19 mouse cellular contexts compared by ENCODE assay signal in the genomic region with DNA sequence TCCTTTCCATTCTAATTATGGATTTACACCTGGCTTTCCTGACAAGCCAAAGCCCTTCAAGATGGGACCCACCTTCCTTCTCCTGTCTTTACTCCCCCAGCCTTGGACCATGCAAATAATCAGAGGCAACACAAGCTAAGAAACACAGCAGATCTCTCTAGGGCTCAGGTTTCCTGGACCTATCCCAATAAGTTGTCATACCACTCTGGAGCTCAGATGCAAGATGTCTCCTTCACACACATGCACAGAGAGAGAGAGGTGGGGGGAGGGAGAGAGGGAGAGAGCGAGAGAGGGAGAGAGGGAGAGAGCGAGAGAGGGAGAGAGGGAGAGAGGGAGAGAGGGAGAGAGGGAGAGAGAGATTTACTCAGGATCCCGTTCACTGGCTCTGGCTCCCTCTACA. TPM values are rescaled to one million over a fixed set of nuclear protein-coding genes. Genes with fewer than 3 reads are reported as not detected.
DNase-seq lines count a peak whose midpoint lies in the region; ATAC-seq and TF ChIP-seq lines count a peak whose summit lies in the region.
"Had no signal": no experiment of that assay in that cellular context is flagged by ENCODE, and none has a peak within 500 bp of the region (broad histone marks: within the 10 kb centered on the region; RNA-seq: fewer than 3 reads in every experiment).

No protein-coding gene starts in this region.

- no peak overlapping the region for H3K4me2 ChIP-seq in kidney, embryonic 15.5 days
- no peak overlapping the region for H3K4me2 ChIP-seq in lung, postnatal 0 days (replicated peaks; ENCODE audit: low read depth, low read length)
- no peak overlapping the region for H3K4me2 ChIP-seq in midbrain, postnatal 0 days (ENCODE audit: low read depth, low read length, poor library complexity, severe bottlenecking)
- H3K4me2 ChIP-seq: heart, embryonic 11.5 days had no signal

- DNase-seq in kidney, postnatal 4 days: no peak
- peak; percentile 30 for DNase-seq in lung, postnatal 0 days (ENCODE audit: low spot score)
- no peak for DNase-seq in lung, postnatal 25 days (ENCODE audit: low spot score)
- DNase-seq in midbrain, postnatal 0 days (ENCODE audit: low spot score): no peak
- no peak for DNase-seq in urinary bladder, adult 18-20 months (ENCODE audit: low spot score in 2 of 2)
- DNase-seq: adrenal gland, adult 8-10 months; cerebellum, adult 9-10 months; gastrocnemius, postnatal 25 days; heart, postnatal 4 days; kidney, postnatal 36 days; layer of hippocampus, postnatal 36 days had no signal

- ATAC-seq in kidney, embryonic 15.5 days (replicated peaks; ENCODE audit: low FRiP score): no peak
- peak; percentile 34; the same call in 1 of the 2 replicates for ATAC-seq in lung, postnatal 0 days
- ATAC-seq in midbrain, postnatal 0 days (ENCODE audit: low FRiP score): no peak
- ATAC-seq: CD4-positive, CD25-positive, alpha-beta regulatory T cell, adult 4 months had no signal

- TF ChIP-seq CTCF in lung, postnatal 0 days (IDR thresholded peaks at IDR 0.05): no peak
- TF ChIP-seq CTCF in cortical plate, adult 2 months (IDR thresholded peaks at IDR 0.05; ENCODE audit: extremely low read depth, insufficient read depth, low read length): no peak
- TF ChIP-seq CTCF in midbrain, postnatal 0 days (IDR thresholded peaks at IDR 0.05): no peak

- no peak for TF ChIP-seq POLR2A in cortical plate, adult 2 months (IDR thresholded peaks at IDR 0.05; ENCODE audit: extremely low read depth, insufficient read depth, low read length)

- no peaks in the 10 kb centered on the region for H3K27me3 ChIP-seq in kidney, embryonic 15.5 days
- H3K27me3 ChIP-seq in lung, postnatal 0 days (replicated peaks; ENCODE audit: insufficient read depth, low read length): no peaks in the 10 kb centered on the region
- H3K27me3 ChIP-seq in midbrain, postnatal 0 days (ENCODE audit: insufficient read depth, low read length): no peaks in the 10 kb centered on the region

- H3K4me3 ChIP-seq in kidney, embryonic 15.5 days (replicated peaks): no peak overlapping the region
- H3K4me3 ChIP-seq in lung, postnatal 0 days (ENCODE audit: low read depth, low read length): no peak overlapping the region
- H3K4me3 ChIP-seq in cortical plate, adult 2 months (ENCODE audit: insufficient read depth, low read length): no peak overlapping the region
- H3K4me3 ChIP-seq in midbrain, postnatal 0 days (ENCODE audit: low read depth, low read length): no peak overlapping the region
- H3K4me3 ChIP-seq: erythroblast, embryonic 14.5 days; megakaryocyte, embryonic 14.5 days had no signal

- H3K36me3 ChIP-seq in kidney, embryonic 15.5 days: no peaks in the 10 kb centered on the region
- H3K36me3 ChIP-seq in lung, postnatal 0 days (ENCODE audit: insufficient read depth, low read length): no peaks in the 10 kb centered on the region
- H3K36me3 ChIP-seq in midbrain, postnatal 0 days (ENCODE audit: insufficient read depth, low read length): no peaks in the 10 kb centered on the region

- no peak for TF ChIP-seq EP300 in lung, postnatal 0 days (IDR thresholded peaks at IDR 0.05)

- H3K9me3 ChIP-seq in kidney, embryonic 15.5 days (replicated peaks): no peaks in the 10 kb centered on the region
- H3K9me3 ChIP-seq in lung, postnatal 0 days (ENCODE audit: low read length): no peaks in the 10 kb centered on the region
- H3K9me3 ChIP-seq in midbrain, postnatal 0 days (ENCODE audit: low read length): no peaks in the 10 kb centered on the region
- H3K9me3 ChIP-seq: megakaryocyte, embryonic 14.5 days had no signal

- H3K9ac ChIP-seq in kidney, embryonic 15.5 days: no peak overlapping the region
- H3K9ac ChIP-seq in lung, postnatal 0 days (replicated peaks; ENCODE audit: low read depth): no peak overlapping the region
- no peak overlapping the region for H3K9ac ChIP-seq in midbrain, postnatal 0 days (replicated peaks; ENCODE audit: low read length, poor library complexity, severe bottlenecking)
- H3K9ac ChIP-seq: liver, embryonic 14.5 days had no signal

- 20% methylated on average over 2 of the region's 3 CpGs for WGBS in kidney, embryonic 15.5 days
- 8% methylated on average over 1 of the region's 3 CpGs for WGBS in lung, postnatal 0 days
- 31% methylated on average over 1 of the region's 3 CpGs for WGBS in midbrain, postnatal 0 days

- H3K4me1 ChIP-seq in kidney, embryonic 15.5 days: peaks cover 71% of the 10 kb centered on the region
- no peaks in the 10 kb centered on the region for H3K4me1 ChIP-seq in lung, postnatal 0 days (ENCODE audit: insufficient read depth, low read depth, low read length)
- peaks cover 11% of the 10 kb centered on the region for H3K4me1 ChIP-seq in cortical plate, adult 2 months (ENCODE audit: control insufficient read depth, insufficient read depth, low read length)
- H3K4me1 ChIP-seq in midbrain, postnatal 0 days (ENCODE audit: insufficient read depth, low read length): peaks cover 33% of the 10 kb centered on the region

- peak overlapping the region; percentile 96 for H3K27ac ChIP-seq in kidney, embryonic 15.5 days
- no peak overlapping the region for H3K27ac ChIP-seq in lung, postnatal 0 days (ENCODE audit: low read length)
- H3K27ac ChIP-seq in cortical plate, adult 2 months (ENCODE audit: insufficient read depth, low read length): peak overlapping the region; percentile 40; the same call in 1 of the 2 replicates
- peak overlapping the region; percentile 90 for H3K27ac ChIP-seq in midbrain, postnatal 0 days (ENCODE audit: low read depth, low read length)
- H3K27ac ChIP-seq: liver, embryonic 14.5 days had no signal

RNA-seq across cellular contexts. Expression of a gene that starts 10.1 kb away (rescaled TPM):
- polyA plus RNA-seq in kidney, embryonic 15.5 days (2015; fragmentation: Nextera tagmentation; extraction: Ambion mirVana): 5.8 and 6.0 TPM in 2 replicates
- polyA plus RNA-seq in lung, postnatal 0 days (2015; fragmentation: Nextera tagmentation; extraction: Ambion mirVana): 2.2 and 2.5 TPM in 2 replicates
- 1.3 and 1.9 TPM in 2 replicates for polyA plus RNA-seq in cortical plate, adult 2 months (2012; rRNA removed)
- 4.1 and 4.6 TPM in 2 replicates for total RNA-seq in midbrain, postnatal 0 days (2014; rRNA removed)
- polyA plus RNA-seq in midbrain, postnatal 0 days (2015; fragmentation: Nextera tagmentation; extraction: Ambion mirVana): 4.1 and 4.7 TPM in 2 replicates
- total RNA-seq: gastrocnemius, postnatal 25 days had no signal
- polyA plus RNA-seq: CD4-positive, CD25-positive, alpha-beta regulatory T cell, adult 4 months; erythroblast, embryonic 14.5 days had no signal

RNA-seq across cellular contexts. Expression of a gene that starts 15.3 kb away (rescaled TPM):
- not detected in 2 replicates for polyA plus RNA-seq in kidney, embryonic 15.5 days (2015; fragmentation: Nextera tagmentation; extraction: Ambion mirVana)
- not detected in 2 replicates for polyA plus RNA-seq in lung, postnatal 0 days (2015; fragmentation: Nextera tagmentation; extraction: Ambion mirVana)
- polyA plus RNA-seq in cortical plate, adult 2 months (2012; rRNA removed): 0.08 and 0.11 TPM in 2 replicates
- not detected in 2 replicates for total RNA-seq in midbrain, postnatal 0 days (2014; rRNA removed)
- not detected in 2 replicates for polyA plus RNA-seq in midbrain, postnatal 0 days (2015; fragmentation: Nextera tagmentation; extraction: Ambion mirVana)
- total RNA-seq: adrenal gland, adult 8-10 months; gastrocnemius, postnatal 25 days; heart, postnatal 4 days; layer of hippocampus, postnatal 36 days had no signal
- polyA plus RNA-seq: erythroblast, embryonic 14.5 days; spleen, adult 2 months had no signal

RNA-seq across cellular contexts. Expression of a gene that starts 18.6 kb away (rescaled TPM):
- polyA plus RNA-seq in kidney, embryonic 15.5 days (2015; fragmentation: Nextera tagmentation; extraction: Ambion mirVana): 13.4 and 14.8 TPM in 2 replicates
- polyA plus RNA-seq in lung, postnatal 0 days (2015; fragmentation: Nextera tagmentation; extraction: Ambion mirVana): 5.2 and 5.8 TPM in 2 replicates
- 10.4 and 10.7 TPM in 2 replicates for polyA plus RNA-seq in cortical plate, adult 2 months (2012; rRNA removed)
- total RNA-seq in midbrain, postnatal 0 days (2014; rRNA removed): 5.9 and 10.3 TPM in 2 replicates
- polyA plus RNA-seq in midbrain, postnatal 0 days (2015; fragmentation: Nextera tagmentation; extraction: Ambion mirVana): 7.0 and 7.4 TPM in 2 replicates

RNA-seq across cellular contexts. Expression of a gene that starts 46.4 kb away (rescaled TPM):
- polyA plus RNA-seq in kidney, embryonic 15.5 days (2015; fragmentation: Nextera tagmentation; extraction: Ambion mirVana): 98.1 and 104 TPM in 2 replicates
- 38.8 and 39.0 TPM in 2 replicates for polyA plus RNA-seq in lung, postnatal 0 days (2015; fragmentation: Nextera tagmentation; extraction: Ambion mirVana)
- polyA plus RNA-seq in cortical plate, adult 2 months (2012; rRNA removed): 112 and 118 TPM in 2 replicates
- total RNA-seq in midbrain, postnatal 0 days (2014; rRNA removed): 121 and 127 TPM in 2 replicates
- 93.2 and 111 TPM in 2 replicates for polyA plus RNA-seq in midbrain, postnatal 0 days (2015; fragmentation: Nextera tagmentation; extraction: Ambion mirVana)
